Mouse (Mus musculus): ENCODE measurements around the gene Rfc5.
A peak's percentile ranks its signal among the peaks of the same experiment; 100 is the strongest.
"Not testable (repeated sequence)": the region's sequence is repeated elsewhere in the genome, so short reads cannot be mapped to it uniquely, and the experiment has no call there.

Rfc5 gene

DNA sequence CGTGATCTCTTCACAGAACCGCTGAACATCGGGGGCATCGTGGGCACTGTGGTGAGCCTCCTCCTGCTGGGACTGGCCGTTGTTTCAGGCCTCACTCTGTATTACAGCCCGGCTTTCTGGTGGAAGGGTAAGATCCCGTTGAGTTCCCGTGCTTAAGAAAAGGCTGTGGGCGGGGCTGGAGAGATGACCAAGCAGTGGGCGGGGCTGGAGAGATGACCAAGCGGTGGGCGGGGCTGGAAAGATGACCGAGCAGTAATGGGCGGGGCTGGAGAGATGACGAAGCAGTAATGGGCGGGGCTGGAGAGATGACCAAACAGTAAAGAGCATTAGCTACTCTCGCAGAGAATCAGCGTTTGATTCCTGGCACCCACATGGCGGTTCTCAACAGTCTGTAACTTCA, 40.6 kb downstream of the Rfc5 start:
- peak; percentile 40 to 50 for DNase-seq (ENCODE audit: low spot score in 2 of 2)

DNA sequence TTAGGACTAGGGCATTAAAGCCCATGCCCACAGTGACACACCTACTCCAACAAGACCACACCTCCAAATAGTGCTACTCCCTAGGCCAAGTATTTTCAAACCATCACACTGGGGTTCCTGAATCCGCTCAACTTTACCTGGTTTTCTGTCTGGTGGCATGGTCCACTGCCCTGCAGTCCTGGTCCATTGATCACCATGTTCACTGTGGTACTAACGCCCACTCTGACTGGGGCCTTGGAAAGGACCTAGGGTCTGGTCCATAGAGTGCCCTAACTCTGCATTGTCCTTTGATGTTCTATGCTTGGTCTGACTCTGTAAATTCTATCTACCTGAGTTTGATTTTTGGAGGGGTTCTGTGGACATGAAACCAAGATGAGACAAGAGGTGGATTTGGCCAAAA, 41.0 kb downstream of the Rfc5 start:
- no peak for DNase-seq (ENCODE audit: low spot score in 2 of 2)

DNA sequence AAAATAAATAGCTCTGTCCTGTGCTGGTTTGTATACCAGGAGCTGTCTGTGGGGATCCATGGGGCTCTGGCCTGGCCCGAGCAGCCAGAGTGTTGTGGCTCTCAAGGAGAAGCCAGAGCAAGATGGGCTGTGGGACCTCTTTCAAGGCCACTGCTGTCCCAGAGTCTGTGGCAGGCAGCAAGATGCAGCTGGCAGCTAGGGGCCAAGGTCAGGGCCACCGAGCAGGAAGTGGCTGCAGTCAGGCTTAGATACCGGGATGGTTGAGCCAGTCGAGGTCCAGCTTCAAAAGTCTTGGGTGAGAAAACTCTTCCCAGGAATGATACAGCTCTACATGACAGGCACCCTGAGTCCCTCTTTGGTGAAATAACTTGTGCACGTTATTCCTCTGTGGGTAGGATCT, 41.8 kb downstream of the Rfc5 start:
- no peak for DNase-seq (ENCODE audit: low spot score in 2 of 2)

DNA sequence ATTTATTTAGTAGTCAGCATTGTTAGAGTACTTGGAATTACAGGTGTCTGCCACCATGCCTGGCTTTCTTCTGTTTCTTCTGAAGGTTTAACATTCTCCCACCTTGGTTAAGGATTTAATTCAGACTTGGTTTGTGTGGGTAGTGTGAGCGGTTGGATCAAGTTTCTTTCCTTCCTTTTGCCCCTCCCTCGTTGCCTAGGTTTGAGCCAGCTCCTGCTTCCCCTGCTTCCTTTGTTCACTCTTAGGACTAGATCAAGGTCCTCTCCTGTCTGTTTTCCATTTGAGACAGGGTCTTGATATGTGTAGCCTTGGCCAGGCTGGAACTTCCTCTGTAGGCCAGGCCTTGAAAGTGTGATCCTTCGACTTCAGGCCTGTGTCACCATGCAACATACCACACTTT, 42.6 kb downstream of the Rfc5 start:
- DNase-seq (ENCODE audit: low spot score in 2 of 2): no peak

DNA sequence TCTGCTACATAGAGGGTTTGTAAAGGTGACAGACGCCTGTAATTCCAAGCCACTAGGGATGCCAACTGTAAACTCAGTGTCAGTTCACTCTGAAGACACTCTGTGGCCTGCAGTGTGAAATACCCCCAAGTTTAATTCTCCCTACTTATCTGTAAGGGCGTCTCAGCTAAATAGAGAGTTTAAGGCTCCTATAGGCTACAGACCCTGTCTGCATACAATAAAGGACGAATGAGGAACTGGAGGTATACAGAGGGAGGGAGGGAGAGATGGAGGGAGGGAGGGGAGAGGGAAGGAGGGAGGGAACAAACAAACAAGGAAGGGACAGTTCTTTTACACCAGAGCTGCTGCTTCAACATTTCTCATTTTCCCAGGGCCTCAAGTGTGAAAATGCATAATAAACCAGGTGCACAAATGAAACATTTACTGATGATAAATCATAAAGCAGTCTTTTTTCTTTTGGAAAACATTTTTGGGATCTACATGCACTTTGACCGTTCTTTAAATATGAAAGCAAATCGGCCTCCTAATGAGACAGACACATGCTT, 43.3 kb downstream of the Rfc5 start:
- no peak for DNase-seq (ENCODE audit: low spot score in 2 of 2)

DNA sequence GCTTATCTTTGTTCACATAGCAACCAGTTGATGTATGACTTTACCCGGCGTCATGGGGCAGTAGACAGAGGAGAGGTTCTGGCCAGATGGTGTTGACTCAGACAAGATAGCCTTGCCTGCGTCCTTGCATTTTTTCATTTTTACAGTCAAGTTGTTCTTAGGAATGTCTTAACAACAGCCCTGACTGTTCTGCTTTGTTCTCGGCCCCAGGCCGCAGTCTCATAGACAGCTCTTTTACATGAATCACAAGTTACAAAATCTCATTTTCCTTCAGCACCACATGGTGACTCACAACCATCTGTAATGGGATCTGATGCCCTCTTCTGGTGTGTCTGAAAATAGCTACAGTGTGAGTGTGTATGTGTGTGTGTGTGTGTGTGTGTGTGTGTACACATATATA, 44.4 kb downstream of the Rfc5 start:
- not testable (repeated sequence) for DNase-seq (ENCODE audit: low spot score in 2 of 2)

DNA sequence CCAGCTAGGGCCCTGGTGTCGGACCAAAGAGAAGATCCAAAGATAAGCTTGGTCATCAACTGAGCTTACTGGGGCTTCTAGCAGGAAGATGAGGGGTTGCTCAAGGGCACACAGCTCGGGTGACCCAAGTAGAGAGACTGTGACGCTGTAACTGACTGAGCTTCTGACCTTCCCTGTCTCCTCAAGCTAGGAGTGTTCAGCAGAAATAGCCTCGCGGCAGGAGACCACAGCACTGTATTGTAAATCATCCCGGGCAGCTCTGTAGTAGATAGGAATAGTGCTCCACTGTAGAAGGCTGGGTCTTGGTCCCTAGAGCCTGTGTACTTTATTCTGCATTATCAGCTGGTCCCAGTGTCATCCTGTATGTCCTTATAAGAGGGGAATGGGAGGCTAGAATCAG, 47.0 kb downstream of the Rfc5 start:
- DNase-seq (ENCODE audit: low spot score in 2 of 2): no peak

DNA sequence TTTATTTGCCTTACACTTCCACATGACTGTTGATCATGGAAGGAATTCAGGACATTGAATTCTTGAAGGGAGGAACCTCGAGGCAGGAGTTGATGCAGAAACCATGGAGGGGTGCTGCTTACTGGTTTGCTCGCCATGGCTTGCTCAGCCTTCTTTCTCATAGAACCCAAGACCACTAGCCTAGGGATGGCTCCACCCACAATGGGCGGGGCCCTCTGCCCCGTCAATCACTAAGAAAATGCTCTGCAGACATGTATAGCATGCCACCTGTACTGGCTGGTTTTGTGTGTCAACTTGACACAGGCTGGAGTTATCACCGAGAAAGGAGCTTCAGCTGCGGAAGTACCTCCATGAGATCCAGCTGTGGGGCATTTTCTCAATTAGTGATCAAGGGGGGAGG, 48.8 kb downstream of the Rfc5 start:
- DNase-seq (ENCODE audit: low spot score in 2 of 2): no peak

DNA sequence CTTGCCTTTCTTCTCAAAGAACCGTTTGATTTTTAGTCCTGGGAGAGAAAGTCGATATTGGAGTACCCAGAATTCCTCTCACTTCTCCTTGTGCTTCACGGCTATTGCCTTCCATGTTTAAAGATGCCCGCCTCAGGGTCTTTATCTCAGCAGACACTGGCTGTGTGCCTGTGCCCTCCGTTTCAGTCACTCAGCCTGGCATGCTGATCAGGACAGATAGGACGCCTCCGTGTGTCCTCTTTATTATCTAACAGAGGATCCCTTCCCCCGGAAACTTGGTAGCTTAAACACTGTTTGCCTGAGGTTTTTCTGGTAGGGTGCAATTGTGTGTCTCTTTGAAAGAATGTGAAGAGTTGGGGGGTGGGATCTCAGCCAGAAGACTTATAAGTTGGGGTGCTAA, 50.3 kb downstream of the Rfc5 start:
- DNase-seq (ENCODE audit: low spot score in 2 of 2): no peak

DNA sequence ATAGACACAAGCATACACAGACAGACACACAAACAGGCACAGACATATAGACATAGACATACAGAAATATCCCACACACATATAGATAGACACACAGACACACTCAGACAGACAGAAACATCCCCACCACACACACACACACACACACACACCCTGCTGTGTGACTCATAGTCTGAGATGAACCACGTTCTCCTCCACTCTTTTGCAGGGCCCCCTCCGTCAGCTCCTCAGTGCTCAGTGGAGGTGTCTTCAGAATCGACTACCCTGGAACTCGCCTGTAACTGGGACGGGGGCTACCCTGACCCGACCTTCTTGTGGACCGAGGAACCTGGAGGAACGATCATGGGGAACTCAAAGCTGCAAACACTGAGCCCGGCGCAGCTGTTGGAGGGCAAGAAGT, 50.8 kb downstream of the Rfc5 start:
- DNase-seq (ENCODE audit: low spot score in 2 of 2): no peak

DNA sequence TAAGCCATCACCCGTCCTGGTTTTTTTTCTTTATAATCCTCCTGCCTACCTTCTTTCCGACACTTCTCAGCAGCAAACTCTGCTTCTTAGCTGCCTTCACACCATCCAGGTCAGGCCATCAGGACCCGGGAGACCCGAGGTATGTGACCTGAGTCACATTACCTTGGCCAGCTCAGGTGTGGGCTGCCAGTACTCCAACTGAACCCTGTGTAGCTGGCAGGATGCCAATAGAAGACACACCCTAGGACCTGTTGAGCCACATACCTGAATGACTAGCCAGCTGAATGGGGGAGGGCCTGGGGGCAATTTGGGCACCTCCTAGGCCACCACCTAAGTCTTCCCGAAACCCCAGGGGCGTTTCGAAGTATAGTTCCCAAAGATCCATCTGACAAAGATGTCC, 58.4 kb downstream of the Rfc5 start:
- no peak for DNase-seq (ENCODE audit: low spot score in 2 of 2)

Data from right cerebral cortex, adult 2 months (tissue).